Mouse (Mus musculus) C2C12 (cell line): ENCODE results near the gene 9230112D13Rik.

Experiments
- CTCF ChIP-seq: IDR thresholded peaks from one replicate; pipeline ENCODE4 v1.5.1; 2011; ENCODE audit not compliant: control insufficient read depth, insufficient read depth, insufficient read length
- MAX ChIP-seq: IDR thresholded peaks from one replicate; pipeline ENCODE4 v1.6.1; 2011; ENCODE audit warnings: mild to moderate bottlenecking, control low read depth
- MYOD1 ChIP-seq: IDR thresholded peaks from one replicate; pipeline ENCODE4 v1.6.1; 2011; ENCODE audit warnings: low read depth; ENCODE audit not compliant: control insufficient read depth, insufficient read length
- MYOG ChIP-seq: IDR thresholded peaks from one replicate; pipeline ENCODE4 v1.6.1; 2011; ENCODE audit not compliant: control insufficient read depth, insufficient read length; ENCODE audit errors: extremely low read depth
- USF1 ChIP-seq: IDR thresholded peaks from one replicate; pipeline ENCODE4 v1.6.1; 2011; ENCODE audit warnings: low read depth, mild to moderate bottlenecking, control low read depth, moderate library complexity

DNA sequence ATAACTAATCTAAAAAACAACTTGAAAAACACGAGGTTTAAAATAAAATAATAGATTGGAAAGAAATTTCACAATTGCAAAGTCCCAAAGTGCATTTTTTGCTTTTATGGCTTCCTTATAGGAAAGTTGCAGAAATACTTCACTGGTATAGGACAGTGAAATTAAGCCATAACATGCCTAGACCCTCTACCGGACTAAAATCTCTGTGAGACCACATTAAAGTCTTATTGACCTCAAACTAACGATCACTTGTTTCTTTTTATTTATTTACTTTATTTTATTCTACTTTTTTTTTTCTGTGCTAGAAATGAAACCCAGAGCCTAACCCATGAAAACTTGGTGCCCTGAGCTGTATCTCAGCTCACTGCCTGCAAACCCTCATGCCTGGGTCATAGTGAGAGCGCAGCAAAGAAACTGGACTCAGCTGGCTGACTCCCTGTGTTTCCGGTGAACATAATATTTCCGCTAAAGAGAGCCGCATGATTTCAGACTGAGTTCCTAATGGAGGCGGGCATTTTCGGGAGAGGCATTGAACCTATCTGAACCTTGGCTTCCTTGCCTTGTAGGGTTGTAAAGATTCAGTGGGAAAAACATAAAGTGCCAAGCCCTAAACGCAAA lies 5.5 kb downstream of the 9230112D13Rik start:
- TF ChIP-seq CTCF: no peak
- TF ChIP-seq MAX: no peak
- TF ChIP-seq MYOG: no peak
- no peak for TF ChIP-seq USF1
- no peak for TF ChIP-seq MYOD1
